Mouse (Mus musculus) testis, adult 2 months (tissue): ENCODE data around the gene Akt3.

Source experiments
- CTCF ChIP-seq: fragments of 200-500 bp; IDR thresholded peaks from 2 replicates; pipeline ENCODE4 v1.5.1; 2012; ENCODE audit warnings: low read depth, mild to moderate bottlenecking, inconsistent platforms, low read length, moderate library complexity; ENCODE audit not compliant: control insufficient read depth, insufficient read depth, insufficient replicate concordance
- POLR2A ChIP-seq: fragments of 200-500 bp; IDR thresholded peaks from 2 replicates; pipeline ENCODE4 v1.6.1; 2012; ENCODE audit warnings: low read depth, mild to moderate bottlenecking, inconsistent platforms, low read length, moderate library complexity; ENCODE audit not compliant: control insufficient read depth

DNA sequence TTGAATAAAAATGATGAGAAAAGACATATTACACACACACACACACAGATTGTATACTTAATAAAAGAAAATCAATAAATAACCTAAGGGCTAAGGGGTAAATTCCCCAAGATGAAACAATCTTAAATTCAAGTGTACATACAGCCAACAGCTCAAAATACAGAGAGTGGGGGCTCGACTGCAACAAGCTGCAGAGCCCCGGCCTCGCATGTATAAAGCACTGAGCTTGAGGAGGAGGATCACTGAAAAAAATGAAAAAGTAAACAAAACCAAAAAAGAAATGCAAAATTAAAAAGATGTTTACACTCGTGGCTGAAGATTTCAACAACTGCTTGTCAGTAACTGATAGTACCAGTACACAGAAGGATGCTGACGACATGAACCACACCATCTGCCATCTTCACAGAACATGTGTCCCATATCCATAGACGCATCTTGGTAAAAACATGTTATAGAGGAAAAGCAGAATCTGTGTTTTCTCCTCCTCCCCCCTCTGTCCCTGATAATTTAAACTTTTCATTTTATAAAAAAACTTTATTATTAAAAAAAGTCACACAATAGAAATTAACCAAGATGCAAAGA, 218.8 kb downstream of the Akt3 start:
- TF ChIP-seq POLR2A (no peak), CTCF (no peak)
